Mouse (Mus musculus) heart, postnatal 0 days (tissue): ENCODE data around the gene Zfp451.
"Not testable (repeated sequence)": the region's sequence is repeated elsewhere in the genome, so short reads cannot be mapped to it uniquely, and the experiment has no call there.

Source experiments
- CTCF ChIP-seq: IDR thresholded peaks from 2 replicates; pipeline ENCODE4 v1.5.1; 2016; ENCODE audit warnings: antibody characterized with exemption, control low read depth, low read depth
- EP300 ChIP-seq: IDR thresholded peaks from 2 replicates; pipeline ENCODE4 v1.6.1; 2016; ENCODE audit warnings: antibody characterized with exemption, low read depth

DNA sequence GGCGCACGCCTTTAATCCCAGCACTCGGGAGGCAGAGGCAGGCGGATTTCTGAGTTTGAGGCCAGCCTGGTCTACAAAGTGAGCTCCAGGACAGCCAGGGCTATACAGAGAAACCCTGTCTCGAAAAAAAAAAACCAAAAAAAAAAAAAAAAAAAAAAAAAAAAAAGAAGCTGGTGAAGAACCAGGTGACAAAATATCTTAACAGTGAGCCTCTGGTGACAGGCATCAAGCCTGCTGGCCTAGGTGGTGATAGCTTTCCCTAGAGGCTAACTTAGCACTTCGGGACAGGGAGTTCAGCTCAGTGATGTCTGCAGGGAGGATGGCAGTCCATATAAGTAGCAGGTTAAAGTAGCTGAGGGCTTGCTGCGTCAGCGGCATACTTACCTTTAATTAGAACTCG lies 69.6 kb downstream of the Zfp451 start:
- TF ChIP-seq CTCF, EP300: not testable (repeated sequence)
